Mouse (Mus musculus): ENCODE data around the gene Rnf130. TPM values are rescaled to one million over a fixed set of nuclear protein-coding genes. Genes with fewer than 3 reads are reported as not detected.

The Rnf130 gene
- polyA plus RNA-seq, 1 experiment from 2014 or later = 60.7 TPM

DNA sequence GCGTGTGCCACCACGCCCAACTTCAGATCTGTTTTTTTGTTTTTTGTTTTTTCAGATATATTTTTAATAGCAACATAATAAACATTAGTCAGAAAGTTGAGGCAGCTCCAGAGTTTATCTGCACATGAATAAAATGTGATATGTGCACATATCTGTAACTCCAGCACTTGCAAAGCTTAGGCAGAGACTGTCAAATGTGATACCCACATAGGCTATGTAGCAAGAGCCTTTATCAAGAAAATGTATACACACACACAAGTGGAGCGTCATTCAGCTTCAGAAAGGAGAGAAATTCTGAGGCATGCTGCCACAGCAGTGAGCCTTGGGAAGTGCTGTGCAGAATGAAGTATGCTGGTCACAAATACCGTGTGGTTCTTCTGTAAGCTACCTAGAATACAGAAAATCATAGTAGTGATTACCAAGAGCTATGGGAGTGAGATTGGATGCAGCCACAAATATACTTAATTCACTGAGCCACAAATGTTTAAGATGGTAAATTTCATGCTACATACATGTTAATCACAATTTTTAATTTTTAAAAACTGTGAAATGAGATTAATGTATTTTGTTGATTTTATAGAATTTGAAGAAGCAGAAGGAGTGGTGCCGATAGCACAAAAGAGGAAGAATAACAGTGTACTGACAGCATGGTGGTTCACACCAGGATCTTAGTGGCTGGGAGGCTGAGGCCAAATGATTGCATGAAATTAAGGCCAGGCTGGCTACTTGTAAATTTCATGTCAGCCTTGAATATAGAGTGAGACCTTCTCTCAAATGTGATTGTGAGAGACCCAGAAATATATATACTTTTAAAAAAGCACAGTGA is 56.4 kb downstream of the Rnf130 start:
- Histone ChIP-seq H3K9ac (no peak overlapping the region), H3K4me1 (ENCODE audit: insufficient read depth) (no peaks in the 10 kb centered on the region), H3K9me3 (ENCODE audit: low read depth, low read length) (no peaks in the 10 kb centered on the region), H3K4me2 (no peak overlapping the region), H3K36me3 (ENCODE audit: insufficient read depth) (peaks cover 5% of the 10 kb centered on the region; the same call in 1 of the 2 replicates), H3K4me3 (ENCODE audit: low read depth, low read length) (no peak overlapping the region), H3K27ac (ENCODE audit: low read depth) (no peak overlapping the region), H3K27me3 (ENCODE audit: insufficient read depth, low read length) (no peaks in the 10 kb centered on the region)
- no peak for TF ChIP-seq CTCF (IDR thresholded peaks at IDR 0.05; ENCODE audit: low read depth)
- 86% methylated on average over 5 of the region's 5 CpGs for WGBS
- ATAC-seq (ENCODE audit: insufficient read depth) = no peak
- no peak for DNase-seq

- WGBS = 97% methylated on average over 3 of the region's 3 CpGs
- H3K4me3 ChIP-seq (ENCODE audit: low read depth, low read length) = no peak overlapping the region
- no peaks in the 10 kb centered on the region for H3K9me3 ChIP-seq (ENCODE audit: low read depth, low read length)
- no peaks in the 10 kb centered on the region for H3K4me1 ChIP-seq (ENCODE audit: insufficient read depth)
- no peak overlapping the region for H3K9ac ChIP-seq
- no peaks in the 10 kb centered on the region for H3K27me3 ChIP-seq (ENCODE audit: insufficient read depth, low read length)
- no peak for DNase-seq
- TF ChIP-seq CTCF (IDR thresholded peaks at IDR 0.05; ENCODE audit: low read depth) = no peak
- no peak for ATAC-seq (ENCODE audit: insufficient read depth)
- H3K27ac ChIP-seq (ENCODE audit: low read depth) = no peak overlapping the region
- H3K36me3 ChIP-seq (ENCODE audit: insufficient read depth) = peaks cover 9% of the 10 kb centered on the region; the same call in 1 of the 2 replicates
- no peak overlapping the region for H3K4me2 ChIP-seq
Observed at GRCm38 (mm10) chr11:50086211-50086610, 61.1 kb downstream of the Rnf130 start.

- H3K9ac ChIP-seq = no peak overlapping the region
- ATAC-seq (ENCODE audit: insufficient read depth) (no peak), DNase-seq (no peak)
- H3K36me3 ChIP-seq (ENCODE audit: insufficient read depth) = peaks cover 13% of the 10 kb centered on the region; the same call in 1 of the 2 replicates
- H3K9me3 ChIP-seq (ENCODE audit: low read depth, low read length) = no peaks in the 10 kb centered on the region
- 88% methylated on average over 1 of the region's 1 CpGs for WGBS
- no peak overlapping the region for H3K4me3 ChIP-seq (ENCODE audit: low read depth, low read length)
- no peak overlapping the region for H3K27ac ChIP-seq (ENCODE audit: low read depth)
- H3K4me2 ChIP-seq = no peak overlapping the region
- no peak for TF ChIP-seq CTCF (IDR thresholded peaks at IDR 0.05; ENCODE audit: low read depth)
- no peaks in the 10 kb centered on the region for H3K4me1 ChIP-seq (ENCODE audit: insufficient read depth)
- H3K27me3 ChIP-seq (ENCODE audit: insufficient read depth, low read length) = no peaks in the 10 kb centered on the region
Observed at GRCm38 (mm10) chr11:50089840-50090239, 64.7 kb downstream of the Rnf130 start.

DNA sequence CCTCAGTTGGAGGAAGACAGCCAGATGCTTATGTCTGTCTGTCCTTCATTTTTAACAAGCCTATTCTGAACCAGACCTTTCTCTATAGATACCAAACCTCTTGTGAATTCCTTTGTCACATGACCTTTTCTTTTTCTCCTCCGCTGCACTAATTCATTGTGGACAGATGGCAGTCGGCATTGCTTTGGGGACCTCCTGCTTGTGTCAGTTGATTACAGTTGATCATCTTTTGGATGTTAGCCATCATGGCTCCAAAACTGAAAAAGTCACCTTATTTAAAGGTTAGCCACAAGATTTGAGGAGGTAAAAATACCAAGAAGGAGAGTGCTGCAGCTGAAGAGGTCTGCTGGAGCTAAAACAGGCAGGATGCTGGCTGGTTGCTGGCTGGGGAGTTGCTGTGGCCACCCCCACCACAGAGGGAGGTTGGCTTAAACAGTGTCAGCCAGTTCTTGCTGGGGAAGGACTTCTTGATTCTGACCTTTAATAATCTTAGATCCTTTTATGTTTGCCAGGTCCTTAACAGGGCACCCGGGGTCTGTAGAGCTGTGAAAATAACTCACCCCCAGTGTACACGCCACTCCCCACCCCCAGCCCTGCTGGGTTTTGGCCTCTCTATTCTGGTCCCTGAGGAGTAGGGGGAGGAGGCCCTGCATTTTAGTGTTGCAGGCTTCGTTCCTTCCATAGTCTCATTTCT is 66.0 kb downstream of the Rnf130 start:
- Histone ChIP-seq H3K9me3 (ENCODE audit: low read depth, low read length) (no peaks in the 10 kb centered on the region), H3K9ac (no peak overlapping the region), H3K4me1 (ENCODE audit: insufficient read depth) (no peaks in the 10 kb centered on the region), H3K27me3 (ENCODE audit: insufficient read depth, low read length) (no peaks in the 10 kb centered on the region), H3K4me3 (ENCODE audit: low read depth, low read length) (no peak overlapping the region), H3K27ac (ENCODE audit: low read depth) (no peak overlapping the region), H3K4me2 (no peak overlapping the region), H3K36me3 (ENCODE audit: insufficient read depth) (peaks cover 17% of the 10 kb centered on the region; the same call in 1 of the 2 replicates)
- ATAC-seq (ENCODE audit: insufficient read depth) (no peak), DNase-seq (no peak)
- TF ChIP-seq CTCF (IDR thresholded peaks at IDR 0.05; ENCODE audit: low read depth) = no peak
- WGBS = 68% methylated on average over 5 of the region's 5 CpGs

DNA sequence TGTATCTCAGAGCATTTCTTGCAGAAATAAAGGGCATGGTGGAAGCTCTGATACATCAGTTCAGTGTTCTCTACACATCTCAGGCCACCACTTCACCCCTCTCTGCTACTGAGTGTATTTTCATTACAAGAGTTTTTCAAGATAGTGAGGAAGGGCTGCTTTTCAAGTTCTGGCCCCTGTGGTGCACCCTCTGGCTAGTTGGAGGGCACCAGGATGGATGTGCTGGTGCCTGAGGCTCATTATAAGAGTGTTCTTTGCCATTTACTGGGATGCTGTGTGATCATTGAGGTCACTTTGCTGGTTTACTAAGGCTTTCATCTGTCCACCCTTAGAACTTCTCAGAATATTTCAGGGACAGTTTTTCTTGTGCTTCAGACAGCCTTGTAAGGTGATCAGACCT is 66.5 kb downstream of the Rnf130 start:
- no peak for TF ChIP-seq CTCF (IDR thresholded peaks at IDR 0.05; ENCODE audit: low read depth)
- no peak overlapping the region for H3K9ac ChIP-seq
- no peak overlapping the region for H3K4me3 ChIP-seq (ENCODE audit: low read depth, low read length)
- no peak overlapping the region for H3K4me2 ChIP-seq
- H3K27ac ChIP-seq (ENCODE audit: low read depth) = no peak overlapping the region
- no peak for DNase-seq
- no peaks in the 10 kb centered on the region for H3K9me3 ChIP-seq (ENCODE audit: low read depth, low read length)
- H3K36me3 ChIP-seq (ENCODE audit: insufficient read depth) = peaks cover 14% of the 10 kb centered on the region; the same call in 1 of the 2 replicates
- no peak for ATAC-seq (ENCODE audit: insufficient read depth)
- no peaks in the 10 kb centered on the region for H3K4me1 ChIP-seq (ENCODE audit: insufficient read depth)
- no peaks in the 10 kb centered on the region for H3K27me3 ChIP-seq (ENCODE audit: insufficient read depth, low read length)

DNA sequence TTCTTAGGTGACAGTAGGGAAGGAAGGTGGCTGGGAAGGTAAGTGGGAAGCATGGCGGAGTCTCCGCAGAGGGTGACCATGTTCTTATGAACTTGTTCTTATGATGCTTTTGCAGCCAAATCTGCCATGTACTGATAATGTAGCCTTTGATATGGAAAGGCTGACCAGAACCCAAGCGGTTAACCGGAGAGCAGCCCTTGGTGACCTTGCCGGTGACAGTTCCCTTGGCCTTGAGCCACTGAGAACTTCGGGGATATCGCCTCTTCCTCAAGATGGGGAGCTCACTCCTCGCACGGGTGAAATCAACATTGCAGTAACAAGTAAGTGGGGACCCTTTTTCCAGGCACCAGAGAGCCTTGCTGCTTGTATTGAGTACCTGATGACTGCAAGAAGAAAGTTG is 70.5 kb downstream of the Rnf130 start:
- 82% methylated on average over 9 of the region's 9 CpGs for WGBS

DNA sequence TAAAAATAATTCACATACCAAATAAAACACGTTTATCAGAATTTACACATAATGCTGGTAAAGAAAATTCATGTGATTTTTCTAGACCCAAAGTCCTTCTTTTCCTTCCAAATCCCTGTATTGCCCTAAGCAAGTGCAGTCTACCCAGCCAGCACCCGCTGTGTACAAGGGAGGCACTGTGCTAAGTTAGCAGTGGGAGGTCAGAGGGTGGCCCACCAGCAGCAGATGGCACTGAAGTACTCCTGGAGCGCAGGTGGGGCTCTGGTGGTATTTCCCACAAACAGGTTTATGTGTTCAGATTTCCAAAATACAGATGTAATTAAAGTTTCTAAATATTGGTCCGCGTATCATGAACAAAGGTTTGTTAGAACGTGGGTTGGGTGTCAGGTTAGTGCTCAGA is 71.9 kb downstream of the Rnf130 start:
- H3K27ac ChIP-seq (ENCODE audit: low read depth) = no peak overlapping the region
- TF ChIP-seq CTCF (IDR thresholded peaks at IDR 0.05; ENCODE audit: low read depth) = no peak
- H3K4me1 ChIP-seq (ENCODE audit: insufficient read depth) = no peaks in the 10 kb centered on the region
- H3K9ac ChIP-seq = no peak overlapping the region
- H3K9me3 ChIP-seq (ENCODE audit: low read depth, low read length) = no peaks in the 10 kb centered on the region
- DNase-seq (no peak), ATAC-seq (ENCODE audit: insufficient read depth) (no peak)
- H3K27me3 ChIP-seq (ENCODE audit: insufficient read depth, low read length) = no peaks in the 10 kb centered on the region
- peaks cover 12% of the 10 kb centered on the region; the same call in 1 of the 2 replicates for H3K36me3 ChIP-seq (ENCODE audit: insufficient read depth)
- H3K4me3 ChIP-seq (ENCODE audit: low read depth, low read length) = no peak overlapping the region
- no peak overlapping the region for H3K4me2 ChIP-seq
- 86% methylated on average over 6 of the region's 6 CpGs for WGBS

More for the DNA sequence above, 70.5 kb downstream of the Rnf130 start:
- no peak for ATAC-seq (ENCODE audit: insufficient read depth)
- Histone ChIP-seq H3K9me3 (ENCODE audit: low read depth, low read length) (no peaks in the 10 kb centered on the region), H3K4me3 (ENCODE audit: low read depth, low read length) (no peak overlapping the region), H3K4me1 (ENCODE audit: insufficient read depth) (no peaks in the 10 kb centered on the region), H3K9ac (no peak overlapping the region), H3K27ac (ENCODE audit: low read depth) (no peak overlapping the region), H3K27me3 (ENCODE audit: insufficient read depth, low read length) (no peaks in the 10 kb centered on the region), H3K36me3 (ENCODE audit: insufficient read depth) (peaks cover 16% of the 10 kb centered on the region; the same call in 1 of the 2 replicates), H3K4me2 (no peak overlapping the region)
- no peak for DNase-seq
- no peak for TF ChIP-seq CTCF (IDR thresholded peaks at IDR 0.05; ENCODE audit: low read depth)
